Mouse (Mus musculus): Measurements from ENCODE around the gene Thsd4.

GRCm38 (mm10) chr9:60392916-60393315 is 128.9 kb downstream of the Thsd4 start:
- TF ChIP-seq CTCF (IDR thresholded peaks at IDR 0.05; ENCODE audit: low read depth, low read length): no peak
- TF ChIP-seq POLR2A (IDR thresholded peaks at IDR 0.05; ENCODE audit: extremely low read depth, insufficient read depth, low read length): no peak
